Mouse (Mus musculus) kidney, adult 2 months (tissue): ENCODE results near the gene Tmem131.

ENCODE experiments used
- CTCF ChIP-seq: fragments of 200-500 bp; conservative IDR thresholded peaks from 2 replicates; pipeline ENCODE4 v1.5.1; 2011; ENCODE audit warnings: low read depth, mild to moderate bottlenecking, control low read depth, low read length, moderate library complexity, mixed read lengths; ENCODE audit not compliant: insufficient read depth, insufficient read length
- POLR2A ChIP-seq: fragments of 200-500 bp; IDR thresholded peaks from one replicate; pipeline ENCODE4 v1.6.1; 2011; ENCODE audit warnings: low read depth, low read length, control low read depth

DNA sequence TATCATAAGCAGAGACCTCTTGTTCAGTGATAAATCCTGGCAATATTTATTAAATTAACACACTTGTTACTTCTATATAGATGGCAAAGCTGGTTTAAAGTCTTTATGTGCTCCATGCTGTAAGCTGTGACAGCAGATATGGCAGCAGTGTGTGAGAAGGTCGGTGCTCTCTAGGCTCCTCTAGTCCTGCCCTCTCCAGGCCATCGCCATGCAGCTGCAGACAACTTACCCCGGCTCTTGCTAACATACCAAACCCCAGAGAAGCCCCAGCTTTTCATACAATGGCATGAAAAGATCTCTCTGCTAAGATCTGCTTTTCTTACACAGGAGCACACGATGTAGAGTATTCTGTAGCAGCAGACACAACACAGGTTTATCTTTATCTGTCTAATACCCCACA is 92.1 kb downstream of the Tmem131 start:
- TF ChIP-seq POLR2A = no peak
- TF ChIP-seq CTCF = no peak
